In the genomic region with DNA sequence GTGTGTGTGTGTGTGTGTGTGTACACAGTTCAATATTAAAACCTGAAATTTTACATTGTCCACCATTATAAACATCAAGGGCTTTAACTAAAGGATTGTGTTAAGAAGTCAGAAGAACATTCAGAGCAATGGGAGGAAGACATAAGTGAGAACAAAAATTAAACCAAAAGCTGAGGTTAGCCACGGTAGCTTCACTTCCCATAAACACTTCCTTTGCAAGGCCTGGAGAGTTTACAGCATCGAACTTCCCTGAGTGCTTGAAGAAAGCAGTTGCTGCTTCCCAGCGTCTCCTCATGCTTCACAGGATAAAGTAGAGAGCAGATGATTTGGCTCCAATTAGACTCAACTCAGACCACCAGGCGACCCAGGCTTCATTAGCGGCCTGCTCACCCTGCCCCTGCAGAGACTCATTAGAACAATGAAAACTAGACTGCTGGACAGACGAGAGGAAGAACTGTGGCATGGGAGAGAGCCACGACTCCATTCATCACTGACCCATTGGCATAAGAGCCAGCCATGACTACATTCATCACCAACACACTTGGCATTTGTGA, we compare ENCODE assay signal across 20 mouse cellular contexts.
DNase-seq lines count a peak whose midpoint lies in the region; ATAC-seq and TF ChIP-seq lines count a peak whose summit lies in the region.
"Had no signal": no experiment of that assay in that cellular context is flagged by ENCODE, and none has a peak within 500 bp of the region (broad histone marks: within the 10 kb centered on the region; RNA-seq: fewer than 3 reads in every experiment).

No protein-coding gene starts in this region.

- no peak overlapping the region for H3K9ac ChIP-seq in forebrain, embryonic 16.5 days (replicated peaks; ENCODE audit: low read depth, low read length)
- H3K9ac ChIP-seq in forebrain, embryonic 14.5 days (ENCODE audit: low read length): no peak overlapping the region
- H3K9ac ChIP-seq: forebrain, embryonic 15.5 days; hindbrain, embryonic 15.5 days; intestine, embryonic 15.5 days; limb, embryonic 13.5 days; liver, embryonic 14.5 days had no signal

- 17% methylated on average over 7 of the region's 7 CpGs for WGBS in forebrain, embryonic 16.5 days
- 26% methylated on average over 7 of the region's 7 CpGs for WGBS in forebrain, embryonic 14.5 days
- WGBS in spleen, adult 2 months: 25% methylated on average over 7 of the region's 7 CpGs
- 76% methylated on average over 7 of the region's 7 CpGs for WGBS in small intestine, adult 2 months

- TF ChIP-seq CTCF in spleen, adult 2 months (IDR thresholded peaks at IDR 0.05; ENCODE audit: extremely low read depth, insufficient read depth, insufficient read length, insufficient replicate concordance): no peak
- no peak for TF ChIP-seq CTCF in small intestine, adult 2 months (IDR thresholded peaks at IDR 0.05; ENCODE audit: extremely low read depth, insufficient read length, insufficient replicate concordance, low read depth, low read length)

- DNase-seq in forebrain, embryonic 14.5 days (ENCODE audit: low spot score): no peak
- peak in 1 of 2 experiments; percentile 8 for DNase-seq in spleen, adult 2 months (ENCODE audit: low read depth in 1 of 2, low spot score in 2 of 2)
- DNase-seq in spleen, postnatal 14 days (ENCODE audit: low spot score in 2 of 2): no peak
- DNase-seq in frontal cortex, postnatal 25 days (ENCODE audit: low spot score in 2 of 2): no peak
- no peak for DNase-seq in adrenal gland, postnatal 10 days
- DNase-seq: cerebellum, adult 11 months; cerebellum, postnatal 36 days; heart, postnatal 10 days; kidney, postnatal 10 days had no signal

- H3K4me2 ChIP-seq in forebrain, embryonic 16.5 days (ENCODE audit: low read length): no peak overlapping the region
- no peak overlapping the region for H3K4me2 ChIP-seq in forebrain, embryonic 14.5 days (ENCODE audit: low read length)
- H3K4me2 ChIP-seq: forebrain, embryonic 15.5 days; heart, embryonic 11.5 days; hindbrain, embryonic 15.5 days; intestine, embryonic 15.5 days; limb, embryonic 13.5 days had no signal

- H3K27ac ChIP-seq in forebrain, embryonic 16.5 days (ENCODE audit: low read length): no peak overlapping the region
- no peak overlapping the region for H3K27ac ChIP-seq in forebrain, embryonic 14.5 days (ENCODE audit: low read depth, low read length)
- peak overlapping the region; percentile 36; the same call in 1 of the 2 replicates for H3K27ac ChIP-seq in spleen, adult 2 months (ENCODE audit: insufficient read depth, low read length)
- 0 out of 2 replicates have a peak overlapping the region, but pooled peaks have one; percentile 16 for H3K27ac ChIP-seq in small intestine, adult 2 months (ENCODE audit: insufficient read depth, low read depth, low read length)
- H3K27ac ChIP-seq: forebrain, embryonic 15.5 days; hindbrain, embryonic 15.5 days; intestine, embryonic 15.5 days; limb, embryonic 13.5 days; liver, embryonic 14.5 days; midbrain, embryonic 10.5 days had no signal

- H3K36me3 ChIP-seq in forebrain, embryonic 16.5 days (ENCODE audit: control insufficient read depth, insufficient read depth): no peaks in the 10 kb centered on the region
- no peaks in the 10 kb centered on the region for H3K36me3 ChIP-seq in forebrain, embryonic 14.5 days (ENCODE audit: control insufficient read depth, insufficient read depth, low read length)
- H3K36me3 ChIP-seq in spleen, adult 2 months (ENCODE audit: control insufficient read depth, insufficient read depth, low read length): no peaks in the 10 kb centered on the region
- no peaks in the 10 kb centered on the region for H3K36me3 ChIP-seq in small intestine, adult 2 months (ENCODE audit: control insufficient read depth, insufficient read depth, low read length)
- H3K36me3 ChIP-seq: forebrain, embryonic 15.5 days; hindbrain, embryonic 15.5 days; intestine, embryonic 15.5 days; limb, embryonic 13.5 days; midbrain, embryonic 10.5 days had no signal

- no peaks in the 10 kb centered on the region for H3K4me1 ChIP-seq in forebrain, embryonic 16.5 days (replicated peaks; ENCODE audit: control insufficient read depth, insufficient read depth, low read length)
- H3K4me1 ChIP-seq in forebrain, embryonic 14.5 days (ENCODE audit: control insufficient read depth, insufficient read depth, low read length): no peaks in the 10 kb centered on the region
- peaks cover 10% of the 10 kb centered on the region for H3K4me1 ChIP-seq in spleen, adult 2 months (ENCODE audit: control insufficient read depth, insufficient read depth, insufficient read length)
- no peaks in the 10 kb centered on the region for H3K4me1 ChIP-seq in small intestine, adult 2 months (ENCODE audit: control insufficient read depth, insufficient read depth, insufficient read length, low read length)
- H3K4me1 ChIP-seq: forebrain, embryonic 15.5 days; hindbrain, embryonic 15.5 days; intestine, embryonic 15.5 days; limb, embryonic 13.5 days had no signal

- no peaks in the 10 kb centered on the region for H3K27me3 ChIP-seq in forebrain, embryonic 16.5 days (replicated peaks; ENCODE audit: control insufficient read depth, insufficient read depth, low read length)
- no peaks in the 10 kb centered on the region for H3K27me3 ChIP-seq in forebrain, embryonic 14.5 days (replicated peaks; ENCODE audit: control insufficient read depth, insufficient read depth, low read length)
- H3K27me3 ChIP-seq in spleen, adult 2 months (ENCODE audit: control insufficient read depth, insufficient read depth, low read length): no peaks in the 10 kb centered on the region
- H3K27me3 ChIP-seq in small intestine, adult 2 months (ENCODE audit: control insufficient read depth, insufficient read depth, low read length): no peaks in the 10 kb centered on the region
- H3K27me3 ChIP-seq: forebrain, embryonic 15.5 days; hindbrain, embryonic 15.5 days; intestine, embryonic 15.5 days; limb, embryonic 13.5 days had no signal

- no peak for TF ChIP-seq POLR2A in spleen, adult 2 months (IDR thresholded peaks at IDR 0.05; ENCODE audit: low read depth, low read length)
- TF ChIP-seq POLR2A in small intestine, adult 2 months (IDR thresholded peaks at IDR 0.05; ENCODE audit: low read depth, low read length): no peak

- no peak overlapping the region for H3K4me3 ChIP-seq in forebrain, embryonic 16.5 days (replicated peaks; ENCODE audit: low read length)
- H3K4me3 ChIP-seq in forebrain, embryonic 14.5 days (ENCODE audit: low read depth, low read length): no peak overlapping the region
- H3K4me3 ChIP-seq in spleen, adult 2 months (ENCODE audit: extremely low read depth, insufficient read depth, insufficient read length): no peak overlapping the region
- H3K4me3 ChIP-seq in small intestine, adult 2 months (ENCODE audit: low read depth, low read length): no peak overlapping the region
- H3K4me3 ChIP-seq: erythroblast, embryonic 14.5 days; forebrain, embryonic 15.5 days; hindbrain, embryonic 15.5 days; intestine, embryonic 15.5 days; limb, embryonic 13.5 days; midbrain, embryonic 10.5 days had no signal

- no peaks in the 10 kb centered on the region for H3K9me3 ChIP-seq in forebrain, embryonic 16.5 days (ENCODE audit: control insufficient read depth, low read length)
- no peaks in the 10 kb centered on the region for H3K9me3 ChIP-seq in forebrain, embryonic 14.5 days (replicated peaks; ENCODE audit: control insufficient read depth, low read length)
- H3K9me3 ChIP-seq: forebrain, embryonic 15.5 days; hindbrain, embryonic 15.5 days; intestine, embryonic 15.5 days; limb, embryonic 13.5 days; midbrain, embryonic 10.5 days had no signal

- ATAC-seq in forebrain, embryonic 16.5 days: 0 out of 2 replicates have a peak, but pooled peaks have one; percentile 40
- ATAC-seq in forebrain, embryonic 14.5 days: no peak
- peak; percentile 34 to 51; a peak in 2 of 4 replicates for ATAC-seq in hematopoietic stem cell, adult 5-6 weeks (replicated peaks in 1 of 2; ENCODE audit: insufficient read depth in 1 of 2, low FRiP score in 2 of 2, low TSS enrichment in 1 of 2, low read depth in 1 of 2, poor library complexity in 2 of 2, severe bottlenecking in 2 of 2)
- ATAC-seq: forebrain, embryonic 15.5 days; intestine, embryonic 15.5 days had no signal

Comparison
In these comparisons a context has a peak if more than half of its experiments do, and no peak if none do; other contexts are left out.
1. H3K27ac ChIP-seq: peak in spleen, adult 2 months (single experiment) and small intestine, adult 2 months (single experiment); none in forebrain, embryonic 16.5 days (single experiment) and forebrain, embryonic 14.5 days (single experiment).